Mouse (Mus musculus): Measurements from ENCODE around the gene Ttll6.

- TF ChIP-seq CTCF (IDR thresholded peaks at IDR 0.05; ENCODE audit: extremely low read depth, insufficient read length, insufficient replicate concordance, low read depth, low read length), result no peak
- no peak for TF ChIP-seq POLR2A (IDR thresholded peaks at IDR 0.05; ENCODE audit: low read depth, low read length)
These were observed 39.1 kb downstream of the Ttll6 start for GRCm38 (mm10) chr11:96172511-96173287.

Measured in small intestine, adult 2 months (tissue).